Mouse (Mus musculus): ENCODE measurements around the gene Bace2.

GRCm38 (mm10) chr16:97443670-97444263, 87.2 kb downstream of the Bace2 start:
- TF ChIP-seq POLR2A (IDR thresholded peaks at IDR 0.05; ENCODE audit: borderline replicate concordance, extremely low read depth, low read depth, low read length) (no peak), CTCF (IDR thresholded peaks at IDR 0.05; ENCODE audit: insufficient read depth, low read length) (peak; percentile 61)

Data from lung, adult 2 months (tissue).